Mouse (Mus musculus): ENCODE results near the gene Nanp. TPM values are rescaled to one million over a fixed set of nuclear protein-coding genes. Genes with fewer than 3 reads are reported as not detected.

Nanp gene
- polyA plus RNA-seq, 1 experiment from 2014 or later, result 20.8 TPM

- 73% methylated on average over 1 of the region's 1 CpGs for WGBS
- no peak for DNase-seq (ENCODE audit: low spot score)
- H3K4me3 ChIP-seq (ENCODE audit: low read depth, low read length), result peak overlapping the region; percentile 63
- TF ChIP-seq CTCF (IDR thresholded peaks at IDR 0.05) (no peak), EP300 (IDR thresholded peaks at IDR 0.05) (no peak)
- no peaks in the 10 kb centered on the region for H3K9me3 ChIP-seq (ENCODE audit: low read length)
- no peak overlapping the region for H3K9ac ChIP-seq (replicated peaks; ENCODE audit: low read depth)
- 0 out of 2 replicates have a peak, but pooled peaks cover 3% of the 10 kb centered on the region for H3K27me3 ChIP-seq (replicated peaks; ENCODE audit: insufficient read depth, low read length)
- no peaks in the 10 kb centered on the region for H3K36me3 ChIP-seq (ENCODE audit: insufficient read depth, low read length)
- H3K27ac ChIP-seq (ENCODE audit: low read length), result no peak overlapping the region
- peak overlapping the region; percentile 75 for H3K4me2 ChIP-seq (replicated peaks; ENCODE audit: low read depth, low read length)
- peak; percentile 23; the same call in 1 of the 2 replicates for ATAC-seq
- peaks cover 5% of the 10 kb centered on the region; the same call in 1 of the 2 replicates for H3K4me1 ChIP-seq (ENCODE audit: insufficient read depth, low read depth, low read length)
These were observed 29.6 kb downstream of the Nanp start for GRCm38 (mm10) chr2:151009515-151010085.

DNA sequence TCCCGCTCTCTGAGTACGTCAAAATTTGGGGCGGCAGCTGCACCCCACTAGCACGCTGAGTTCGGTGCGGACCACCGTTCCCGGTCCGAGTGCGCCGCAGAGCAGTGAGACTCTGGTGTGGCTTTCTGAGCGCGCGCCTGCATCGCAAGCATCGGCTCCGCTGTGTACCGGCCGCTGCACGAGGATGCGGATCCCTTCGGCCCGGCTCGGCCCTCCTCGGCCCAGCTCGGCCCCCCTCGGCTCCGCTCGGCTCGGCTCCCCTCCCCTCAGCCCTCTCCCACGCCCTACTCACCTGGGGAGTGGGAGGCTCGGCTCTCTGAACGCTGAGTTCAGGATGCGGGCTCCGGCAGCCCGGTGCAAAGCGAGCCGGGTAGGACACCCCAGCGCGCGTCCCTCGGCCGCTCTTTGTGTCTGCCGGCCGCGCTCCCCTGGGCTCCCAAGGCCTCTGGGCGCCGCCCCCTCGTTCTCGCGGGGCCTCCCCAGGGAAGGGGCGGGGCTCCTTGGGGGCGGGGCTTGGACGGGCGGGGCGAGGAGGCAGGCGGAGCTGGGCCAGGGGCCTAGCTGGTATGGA is 30.2 kb downstream of the Nanp start:
- no peak overlapping the region for H3K27ac ChIP-seq (ENCODE audit: low read length)
- H3K27me3 ChIP-seq (replicated peaks; ENCODE audit: insufficient read depth, low read length), result 0 out of 2 replicates have a peak, but pooled peaks cover 3% of the 10 kb centered on the region
- no peak for TF ChIP-seq CTCF (IDR thresholded peaks at IDR 0.05)
- no peak for TF ChIP-seq EP300 (IDR thresholded peaks at IDR 0.05)
- DNase-seq (ENCODE audit: low spot score) (peak; percentile 75), ATAC-seq (peak; percentile 93)
- peak overlapping the region; percentile 41 for H3K9ac ChIP-seq (replicated peaks; ENCODE audit: low read depth)
- H3K4me2 ChIP-seq (replicated peaks; ENCODE audit: low read depth, low read length), result peak overlapping the region; percentile 75
- peak overlapping the region; percentile 63 for H3K4me3 ChIP-seq (ENCODE audit: low read depth, low read length)
- under 1% methylated on average over 43 of the region's 57 CpGs for WGBS
- H3K9me3 ChIP-seq (ENCODE audit: low read length), result no peaks in the 10 kb centered on the region
- no peaks in the 10 kb centered on the region for H3K36me3 ChIP-seq (ENCODE audit: insufficient read depth, low read length)
- peaks cover 5% of the 10 kb centered on the region; the same call in 1 of the 2 replicates for H3K4me1 ChIP-seq (ENCODE audit: insufficient read depth, low read depth, low read length)

DNA sequence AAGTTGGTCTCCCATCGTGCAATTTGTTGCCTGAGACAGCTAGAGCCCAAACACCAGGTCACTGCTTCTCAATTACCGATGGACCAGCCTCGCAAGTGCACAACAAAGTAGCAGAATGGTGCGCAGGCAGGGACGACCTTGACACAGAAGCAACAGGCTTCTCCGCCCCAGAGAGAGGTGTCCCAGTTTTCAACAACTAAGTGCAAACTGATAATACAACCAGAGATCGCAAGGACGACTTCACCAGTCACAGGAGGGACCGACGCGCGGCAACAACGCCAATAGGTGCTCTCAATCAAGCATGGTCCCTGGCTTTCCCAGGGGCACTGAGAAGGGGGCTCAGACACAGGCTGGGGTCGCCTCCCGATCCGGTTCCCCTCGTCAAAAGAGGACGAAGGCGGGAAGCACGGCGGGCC is 30.7 kb downstream of the Nanp start:
- no peaks in the 10 kb centered on the region for H3K9me3 ChIP-seq (ENCODE audit: low read length)
- WGBS, result under 1% methylated on average over 20 of the region's 21 CpGs
- peak overlapping the region; percentile 75 for H3K4me2 ChIP-seq (replicated peaks; ENCODE audit: low read depth, low read length)
- no peak overlapping the region for H3K27ac ChIP-seq (ENCODE audit: low read length)
- peak overlapping the region; percentile 41 for H3K9ac ChIP-seq (replicated peaks; ENCODE audit: low read depth)
- peaks cover 5% of the 10 kb centered on the region; the same call in 1 of the 2 replicates for H3K4me1 ChIP-seq (ENCODE audit: insufficient read depth, low read depth, low read length)
- DNase-seq (ENCODE audit: low spot score) (no peak), ATAC-seq (peak; percentile 7)
- no peaks in the 10 kb centered on the region for H3K36me3 ChIP-seq (ENCODE audit: insufficient read depth, low read length)
- H3K27me3 ChIP-seq (replicated peaks; ENCODE audit: insufficient read depth, low read length), result 0 out of 2 replicates have a peak, but pooled peaks cover 3% of the 10 kb centered on the region
- H3K4me3 ChIP-seq (ENCODE audit: low read depth, low read length), result peak overlapping the region; percentile 63
- TF ChIP-seq CTCF (IDR thresholded peaks at IDR 0.05) (no peak), EP300 (IDR thresholded peaks at IDR 0.05) (no peak)

DNA sequence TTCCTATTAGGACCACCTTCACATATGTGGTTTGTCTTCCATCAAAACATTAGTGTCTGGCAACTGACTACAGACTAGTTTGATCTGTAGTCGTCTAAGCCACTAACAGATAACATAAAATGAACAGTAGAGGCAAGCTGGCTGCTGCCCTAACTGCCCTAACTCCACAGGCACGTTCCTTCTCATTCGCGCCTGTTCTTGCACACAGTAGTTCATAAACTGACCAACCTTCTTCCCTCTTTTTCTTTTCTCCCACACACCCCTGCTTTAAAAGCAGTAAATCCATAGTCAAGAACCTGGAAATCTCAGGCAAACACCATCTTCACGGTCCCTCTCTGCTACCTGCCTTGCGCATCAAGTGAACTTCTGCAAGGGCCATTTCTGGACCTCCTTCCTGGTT is 31.2 kb downstream of the Nanp start:
- Histone ChIP-seq H3K9ac (replicated peaks; ENCODE audit: low read depth) (no peak overlapping the region), H3K27me3 (replicated peaks; ENCODE audit: insufficient read depth, low read length) (0 out of 2 replicates have a peak, but pooled peaks cover 3% of the 10 kb centered on the region), H3K4me3 (ENCODE audit: low read depth, low read length) (no peak overlapping the region), H3K4me1 (ENCODE audit: insufficient read depth, low read depth, low read length) (peaks cover 5% of the 10 kb centered on the region; the same call in 1 of the 2 replicates), H3K4me2 (replicated peaks; ENCODE audit: low read depth, low read length) (peak overlapping the region; percentile 75; the same call in 1 of the 2 replicates), H3K9me3 (ENCODE audit: low read length) (no peaks in the 10 kb centered on the region), H3K36me3 (ENCODE audit: insufficient read depth, low read length) (no peaks in the 10 kb centered on the region), H3K27ac (ENCODE audit: low read length) (no peak overlapping the region)
- 27% methylated on average over 6 of the region's 6 CpGs for WGBS
- DNase-seq (ENCODE audit: low spot score), result no peak
- no peak for ATAC-seq
- TF ChIP-seq EP300 (IDR thresholded peaks at IDR 0.05) (no peak), CTCF (IDR thresholded peaks at IDR 0.05) (no peak)

DNA sequence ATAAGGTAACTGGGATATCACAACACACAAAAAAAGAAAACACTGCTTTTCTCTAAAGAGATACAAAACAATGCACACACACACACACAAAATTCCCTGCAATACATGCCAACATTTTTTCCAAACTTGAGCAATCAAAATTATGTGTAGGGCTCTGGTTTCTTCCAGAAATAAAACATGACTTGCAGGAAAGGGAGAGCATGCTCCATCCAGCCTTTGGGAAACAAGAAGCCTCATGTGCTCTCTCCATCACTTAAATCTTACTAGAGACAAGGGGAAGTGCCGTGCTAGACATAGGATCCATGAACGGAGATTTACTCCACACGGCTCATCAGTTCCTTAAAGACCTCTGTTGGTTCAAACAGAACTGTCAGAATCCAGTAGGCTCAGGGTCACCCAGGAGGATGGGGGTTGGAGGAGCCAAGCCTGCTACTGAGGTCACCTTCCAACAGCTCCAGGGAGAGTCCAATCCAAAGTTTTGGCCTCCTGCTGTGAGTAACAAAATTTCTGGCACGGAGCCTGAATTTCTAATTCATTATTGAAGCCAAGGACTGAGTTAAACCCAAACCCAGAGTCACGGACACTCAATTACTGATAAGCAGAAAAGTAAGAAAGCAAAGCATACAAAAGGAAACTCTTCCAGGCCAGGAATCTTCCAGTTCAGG is 32.8 kb downstream of the Nanp start:
- H3K27me3 ChIP-seq (replicated peaks; ENCODE audit: insufficient read depth, low read length), result 0 out of 2 replicates have a peak, but pooled peaks cover 3% of the 10 kb centered on the region
- H3K4me3 ChIP-seq (ENCODE audit: low read depth, low read length), result no peak overlapping the region
- H3K9me3 ChIP-seq (ENCODE audit: low read length), result no peaks in the 10 kb centered on the region
- no peaks in the 10 kb centered on the region for H3K36me3 ChIP-seq (ENCODE audit: insufficient read depth, low read length)
- H3K27ac ChIP-seq (ENCODE audit: low read length), result no peak overlapping the region
- no peak for ATAC-seq
- H3K9ac ChIP-seq (replicated peaks; ENCODE audit: low read depth), result no peak overlapping the region
- peak; percentile 40 for DNase-seq (ENCODE audit: low spot score)
- no peak for TF ChIP-seq CTCF (IDR thresholded peaks at IDR 0.05)
- TF ChIP-seq EP300 (IDR thresholded peaks at IDR 0.05), result no peak
- H3K4me1 ChIP-seq (ENCODE audit: insufficient read depth, low read depth, low read length), result peaks cover 5% of the 10 kb centered on the region; the same call in 1 of the 2 replicates
- 57% methylated on average over 5 of the region's 5 CpGs for WGBS
- H3K4me2 ChIP-seq (replicated peaks; ENCODE audit: low read depth, low read length), result no peak overlapping the region

DNA sequence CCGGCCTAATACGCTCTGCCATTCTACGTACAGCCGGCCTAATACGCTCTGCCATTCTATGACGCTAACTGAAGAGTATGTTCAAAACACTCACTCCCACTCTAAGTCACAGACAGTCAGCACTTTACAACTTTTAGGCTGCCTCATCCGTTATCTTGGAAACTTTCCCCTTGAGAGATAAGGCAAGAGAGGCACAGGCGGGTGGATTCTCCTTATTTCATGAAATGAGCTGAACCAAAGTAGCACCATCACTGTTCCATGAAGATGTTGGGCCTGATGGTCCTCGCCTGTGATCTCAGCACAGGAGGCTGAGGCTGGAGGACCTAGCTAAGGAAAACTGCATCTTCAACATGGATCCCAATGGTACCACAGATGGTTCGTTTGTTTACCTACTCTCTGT is 34.8 kb downstream of the Nanp start:
- Histone ChIP-seq H3K4me1 (ENCODE audit: insufficient read depth, low read depth, low read length) (peaks cover 5% of the 10 kb centered on the region; the same call in 1 of the 2 replicates), H3K36me3 (ENCODE audit: insufficient read depth, low read length) (no peaks in the 10 kb centered on the region), H3K4me2 (replicated peaks; ENCODE audit: low read depth, low read length) (no peak overlapping the region), H3K9ac (replicated peaks; ENCODE audit: low read depth) (no peak overlapping the region), H3K4me3 (ENCODE audit: low read depth, low read length) (no peak overlapping the region), H3K27ac (ENCODE audit: low read length) (no peak overlapping the region), H3K27me3 (replicated peaks; ENCODE audit: insufficient read depth, low read length) (0 out of 2 replicates have a peak, but pooled peaks cover 3% of the 10 kb centered on the region), H3K9me3 (ENCODE audit: low read length) (no peaks in the 10 kb centered on the region)
- ATAC-seq (no peak), DNase-seq (ENCODE audit: low spot score) (no peak)
- TF ChIP-seq EP300 (IDR thresholded peaks at IDR 0.05) (no peak), CTCF (IDR thresholded peaks at IDR 0.05) (no peak)
- 79% methylated on average over 10 of the region's 10 CpGs for WGBS

Measured in lung, postnatal 0 days (tissue).